Mouse (Mus musculus) embryonic fibroblast, embryonic 13.5 days (primary cell): ENCODE measurements around the gene Tmco4. TPM values are rescaled to one million over a fixed set of nuclear protein-coding genes. Genes with fewer than 3 reads are reported as not detected.
"Not testable (repeated sequence)": the region's sequence is repeated elsewhere in the genome, so short reads cannot be mapped to it uniquely, and the experiment has no call there.

ENCODE experiments used
- H3K27ac ChIP-seq: 2 replicates; pipeline ENCODE4 v1.5.1; 2012; ENCODE audit warnings: low read length, control low read depth, inconsistent platforms; ENCODE audit not compliant: insufficient read depth
- H3K4me1 ChIP-seq: 2 replicates; pipeline ENCODE4 v1.6.1; 2011; ENCODE audit warnings: low read length; ENCODE audit not compliant: control insufficient read depth, insufficient read depth
- H3K4me3 ChIP-seq: 2 replicates; pipeline ENCODE4 v1.5.1; 2011; ENCODE audit warnings: mild to moderate bottlenecking, control low read depth, low read length; ENCODE audit not compliant: insufficient read depth
- CTCF ChIP-seq: IDR thresholded peaks from 2 replicates; pipeline ENCODE4 v1.5.1; 2011; ENCODE audit warnings: mild to moderate bottlenecking, control low read depth, low read length, moderate library complexity, borderline replicate concordance; ENCODE audit not compliant: insufficient read depth
- POLR2A ChIP-seq: IDR thresholded peaks from 2 replicates; pipeline ENCODE4 v1.6.1; 2011; ENCODE audit warnings: low read depth, mild to moderate bottlenecking, control low read depth, low read length, moderate library complexity
- polyA plus RNA-seq: library from polyadenylated mRNA; stranded (reverse); fragments of >200 nt; gene quantifications from 2 replicates; pipeline ENCODE4 v1.2.4, GENCODE M21; 2011; ENCODE audit warnings: low read depth; ENCODE audit not compliant: missing spikeins, insufficient read length

Tmco4 gene
- polyA plus RNA-seq, 1 experiment = 14.3 TPM

- Histone ChIP-seq H3K27ac (peak overlapping the region; percentile 71), H3K4me1 (no peaks in the 10 kb centered on the region), H3K4me3 (peak overlapping the region; percentile 27)
- TF ChIP-seq POLR2A = peak; percentile 81
- TF ChIP-seq CTCF = no peak
Observed at GRCm38 (mm10) chr4:138972139-138972826, 405 bp upstream of the Tmco4 start.

GRCm38 (mm10) chr4:138973719-138974115, 1.0 kb downstream of the Tmco4 start:
- Histone ChIP-seq H3K4me1 (no peaks in the 10 kb centered on the region), H3K27ac (no peak overlapping the region), H3K4me3 (peak overlapping the region; percentile 27)
- TF ChIP-seq CTCF = no peak
- TF ChIP-seq POLR2A = no peak

GRCm38 (mm10) chr4:138974540-138974939, 1.9 kb downstream of the Tmco4 start:
- not testable (repeated sequence) for H3K4me3 ChIP-seq, H3K4me1 ChIP-seq, H3K27ac ChIP-seq

- TF ChIP-seq CTCF (no peak), POLR2A (no peak)
- H3K4me1 ChIP-seq = no peaks in the 10 kb centered on the region
- H3K27ac ChIP-seq = no peak overlapping the region
Observed at GRCm38 (mm10) chr4:138975194-138975593, 2.5 kb downstream of the Tmco4 start.

GRCm38 (mm10) chr4:138976046-138976445, 3.4 kb downstream of the Tmco4 start:
- H3K27ac ChIP-seq = no peak overlapping the region
- TF ChIP-seq CTCF (no peak), POLR2A (no peak)
- no peaks in the 10 kb centered on the region for H3K4me1 ChIP-seq
- H3K4me3 ChIP-seq = no peak overlapping the region

More at GRCm38 (mm10) chr4:138975194-138975593, 2.5 kb downstream of the Tmco4 start:
- no peak overlapping the region for H3K4me3 ChIP-seq

- TF ChIP-seq POLR2A = no peak
- TF ChIP-seq CTCF = no peak
- Histone ChIP-seq H3K27ac (no peak overlapping the region), H3K4me1 (no peaks in the 10 kb centered on the region), H3K4me3 (no peak overlapping the region)
Observed at GRCm38 (mm10) chr4:138980021-138980420, 7.3 kb downstream of the Tmco4 start.

GRCm38 (mm10) chr4:138980771-138981420, 8.2 kb downstream of the Tmco4 start:
- TF ChIP-seq CTCF (no peak), POLR2A (no peak)
- Histone ChIP-seq H3K4me1 (no peaks in the 10 kb centered on the region), H3K27ac (no peak overlapping the region), H3K4me3 (no peak overlapping the region)

GRCm38 (mm10) chr4:138983422-138983821, 10.7 kb downstream of the Tmco4 start:
- Histone ChIP-seq H3K4me3 (no peak overlapping the region), H3K4me1 (no peaks in the 10 kb centered on the region), H3K27ac (no peak overlapping the region)
- TF ChIP-seq CTCF (no peak), POLR2A (no peak)

- H3K4me1 ChIP-seq = no peaks in the 10 kb centered on the region
- TF ChIP-seq CTCF = no peak
- no peak for TF ChIP-seq POLR2A
- no peak overlapping the region for H3K27ac ChIP-seq
- H3K4me3 ChIP-seq = no peak overlapping the region
Observed at GRCm38 (mm10) chr4:138984744-138985143, 12.1 kb downstream of the Tmco4 start.

- TF ChIP-seq CTCF (no peak), POLR2A (no peak)
- H3K4me3 ChIP-seq = no peak overlapping the region
- no peak overlapping the region for H3K27ac ChIP-seq
- no peaks in the 10 kb centered on the region for H3K4me1 ChIP-seq
Observed at GRCm38 (mm10) chr4:138986280-138986679, 13.6 kb downstream of the Tmco4 start.
